Mouse (Mus musculus) heart, postnatal 25 days (tissue): ENCODE measurements at regions not wholly inside any gene's neighbourhood (a gene's known extent, or its start where the extent isn't known, plus 50 kb on each side); places are given as distances from the start of the nearest gene placed in this dataset.
"Not testable (repeated sequence)": the region's sequence is repeated elsewhere in the genome, so short reads cannot be mapped to it uniquely, and the experiment has no call there.

ENCODE experiments used
- DNase-seq: peaks from one replicate; pipeline ENCODE4 v3.0.0; 2022; ENCODE audit warnings: low spot score
- intact Hi-C: fragments of 180-260 bp; cut with DNase I; formaldehyde crosslinking; loops from one replicate; pipeline ENCODE4 v1.15.1; 2025

GRCm38 (mm10) chr2:109402556-109402955, 122.0 kb upstream of the Mettl15 start:
- intact Hi-C loops = no loop called here
- DNase-seq = no peak

GRCm38 (mm10) chr2:109404262-109404661, 123.7 kb upstream of the Mettl15 start:
- intact Hi-C loops = no loop called here

GRCm38 (mm10) chr2:109406591-109407079, 126.1 kb upstream of the Mettl15 start:
- intact Hi-C loops = no loop called here
- DNase-seq = no peak

More at GRCm38 (mm10) chr2:109404262-109404661, 123.7 kb upstream of the Mettl15 start:
- no peak for DNase-seq

DNA sequence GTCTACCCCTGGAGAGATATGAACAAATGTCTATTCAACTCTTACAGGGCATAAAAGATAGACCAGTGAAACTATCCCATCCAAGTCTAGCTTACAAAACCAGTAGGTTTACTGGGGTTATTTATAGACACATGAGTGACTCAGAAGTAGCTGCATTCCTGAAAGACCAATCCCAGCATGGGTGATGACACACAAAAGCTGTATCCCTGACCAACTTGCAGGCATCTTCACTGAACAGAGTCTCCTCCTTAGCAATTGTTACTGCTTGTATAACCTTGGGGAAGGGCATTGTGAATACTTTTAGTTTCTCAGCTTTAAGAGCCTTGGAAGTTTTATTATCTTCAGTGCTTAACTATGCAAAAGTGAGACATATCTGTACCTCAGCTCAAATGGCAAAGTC, 139.6 kb upstream of the Mettl15 start:
- DNase-seq = no peak
- intact Hi-C loops = no loop called here

- intact Hi-C loops = no loop called here
- no peak for DNase-seq
Observed at GRCm38 (mm10) chr2:109431183-109431582, 150.6 kb upstream of the Mettl15 start.

DNA sequence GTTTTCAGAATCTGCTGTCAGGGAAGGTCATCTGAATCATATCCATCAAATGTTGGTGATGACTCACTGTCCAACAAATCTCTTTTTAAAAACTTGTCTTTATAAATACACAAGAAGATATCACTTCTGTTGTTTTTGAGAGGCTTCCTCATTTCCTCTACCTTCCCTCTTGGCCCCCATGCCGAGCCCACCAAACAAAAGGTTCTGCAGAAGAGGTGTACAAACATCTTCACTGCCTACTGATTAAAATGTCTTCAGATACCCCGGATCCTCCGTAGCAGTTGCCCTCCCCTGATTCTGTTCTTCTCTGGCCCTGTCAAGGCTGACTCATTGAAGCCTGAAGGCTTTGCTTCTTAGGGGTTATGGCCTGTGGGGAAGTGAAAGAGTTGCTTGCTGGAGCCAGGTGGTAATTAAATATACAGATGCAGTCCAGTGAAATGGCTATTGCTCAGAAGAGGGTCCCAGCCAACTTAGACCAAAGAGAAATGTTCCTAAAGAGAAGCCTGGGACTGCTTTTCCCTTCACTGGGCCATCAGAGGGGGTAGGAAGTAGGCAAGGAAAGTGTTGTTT, 162.1 kb upstream of the Mettl15 start:
- DNase-seq = no peak
- intact Hi-C loops = no loop called here

- DNase-seq = no peak
- intact Hi-C loops = no loop called here
Observed at GRCm38 (mm10) chr2:109443521-109444066, 163.0 kb upstream of the Mettl15 start.

GRCm38 (mm10) chr2:109462246-109462645, 181.7 kb upstream of the Mettl15 start:
- intact Hi-C loops, DNase-seq: not testable (repeated sequence)

DNA sequence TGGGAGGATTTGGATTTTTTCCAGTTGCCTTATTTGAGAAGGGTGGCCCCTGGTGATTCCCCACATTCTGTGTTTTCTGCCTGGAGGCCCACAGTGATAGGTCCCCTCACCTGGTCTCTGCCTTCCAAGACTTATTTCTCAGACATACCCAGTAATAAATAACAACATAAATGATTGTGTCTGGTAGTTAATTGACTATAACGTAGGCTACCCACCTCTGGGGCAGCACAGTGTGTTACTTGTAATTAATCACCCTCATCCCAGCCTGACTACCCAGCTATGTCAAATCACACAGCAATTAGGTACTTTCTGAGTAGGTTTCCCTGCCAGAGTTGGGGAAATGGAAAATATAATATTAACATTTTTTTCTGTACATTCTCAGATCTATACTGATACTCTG, 190.2 kb upstream of the Bdnf start:
- DNase-seq = no peak
- intact Hi-C loops = no loop called here

DNA sequence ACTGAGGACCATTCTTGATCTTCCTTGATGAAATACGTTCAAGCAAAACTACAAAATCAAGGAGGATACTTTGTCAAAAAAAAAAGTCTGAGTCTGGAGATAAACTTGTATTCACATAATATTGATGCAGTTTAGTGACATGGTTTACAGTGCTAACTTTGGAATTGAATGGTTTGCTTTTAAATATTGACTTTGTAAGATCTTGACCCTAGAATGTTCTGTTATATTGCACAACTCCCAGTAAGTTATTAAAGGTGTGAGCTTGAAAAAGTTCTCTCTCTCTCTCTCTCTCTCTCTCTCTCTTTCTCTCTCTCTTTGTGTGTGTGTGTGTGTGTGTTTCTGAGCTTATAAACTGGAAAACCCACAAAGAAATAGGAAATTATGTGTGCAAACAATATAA, 186.9 kb upstream of the Bdnf start:
- intact Hi-C loops = no loop called here
- DNase-seq = no peak

DNA sequence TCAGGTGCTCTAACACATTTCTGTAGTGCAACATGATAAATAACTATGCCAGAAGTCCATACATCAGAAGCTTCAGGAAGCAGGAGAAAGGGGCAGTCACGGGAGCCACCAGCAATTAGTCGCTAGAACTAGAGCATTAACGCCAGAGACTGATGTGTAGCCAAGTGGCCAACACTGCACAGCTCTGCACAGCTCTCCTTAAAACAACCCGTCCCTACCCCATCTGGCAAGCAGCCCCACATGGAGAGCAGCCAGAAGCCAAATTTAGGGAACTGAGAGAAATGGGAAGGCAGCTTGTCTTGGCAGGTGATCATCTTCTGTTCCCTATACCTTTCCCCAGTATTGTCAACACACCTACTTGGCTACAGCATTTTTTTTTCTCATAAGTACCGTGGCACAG, 172.3 kb upstream of the Bdnf start:
- intact Hi-C loops = no loop called here
- no peak for DNase-seq

- no peak for DNase-seq
- intact Hi-C loops = no loop called here
Observed at GRCm38 (mm10) chr2:109504906-109505305, 169.6 kb upstream of the Bdnf start.

- intact Hi-C loops = no loop called here
- no peak for DNase-seq
Observed at GRCm38 (mm10) chr2:109510070-109510979, 164.2 kb upstream of the Bdnf start.

- intact Hi-C loops = no loop called here
- DNase-seq = no peak
Observed at GRCm38 (mm10) chr2:109511142-109511541, 163.4 kb upstream of the Bdnf start.

DNA sequence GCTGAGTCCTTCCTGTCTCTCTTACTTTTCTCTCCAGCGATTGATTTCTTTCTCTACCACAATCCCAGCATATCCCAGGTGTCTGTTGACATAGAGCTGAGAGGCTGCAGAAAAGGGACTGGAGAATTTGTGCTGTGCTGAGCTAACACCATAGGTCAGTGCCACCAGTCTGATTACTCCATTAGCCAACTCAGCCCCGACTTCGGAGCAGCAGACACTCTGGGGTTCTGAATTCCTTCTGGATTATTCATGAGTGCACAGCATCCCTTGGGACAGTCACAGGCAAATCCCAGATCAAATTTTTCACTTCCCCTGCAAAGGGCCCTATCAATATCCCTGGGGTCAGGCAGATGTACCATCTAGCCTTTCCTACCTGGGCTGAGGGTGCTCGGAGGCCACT, 155.2 kb upstream of the Bdnf start:
- intact Hi-C loops = no loop called here
- DNase-seq = no peak

GRCm38 (mm10) chr2:109520471-109520870, 154.0 kb upstream of the Bdnf start:
- no peak for DNase-seq
- intact Hi-C loops = no loop called here

GRCm38 (mm10) chr2:109539519-109539918, 135.0 kb upstream of the Bdnf start:
- no peak for DNase-seq
- intact Hi-C loops = no loop called here

GRCm38 (mm10) chr2:109546486-109547115, 127.9 kb upstream of the Bdnf start:
- intact Hi-C loops = no loop called here
- DNase-seq = no peak

DNA sequence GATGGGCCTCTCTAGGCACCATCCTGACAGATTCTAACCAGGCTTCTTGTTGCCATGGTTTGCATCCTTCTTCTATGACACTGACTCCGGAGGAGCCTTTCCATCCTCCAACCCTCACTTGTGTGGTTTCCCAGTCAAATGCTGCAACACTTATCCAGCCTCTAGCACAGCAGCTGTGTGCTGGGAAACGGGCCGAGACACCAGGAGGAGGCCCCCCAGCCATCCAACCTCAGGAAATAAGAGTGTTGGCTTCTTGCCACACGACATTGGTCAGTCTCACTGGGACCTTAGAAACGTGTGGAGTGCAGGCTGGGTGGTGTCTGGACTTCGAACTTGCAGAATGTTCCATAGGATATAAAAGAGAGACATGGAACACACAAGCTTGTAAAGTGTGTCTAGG, 119.9 kb upstream of the Bdnf start:
- intact Hi-C loops = no loop called here
- peak; percentile 34 for DNase-seq
